Mouse (Mus musculus) midbrain, postnatal 0 days (tissue): ENCODE data around the gene Slc2a1. TPM values are rescaled to one million over a fixed set of nuclear protein-coding genes. Genes with fewer than 3 reads are reported as not detected.

Experiments
- ATAC-seq: fragments of 200-750 bp; cut with Nextera tagmentation; 2 replicates; pipeline ENCODE4 v1.8.0; 2017; ENCODE audit warnings: moderate number of reproducible peaks, mild to moderate bottlenecking, moderate TSS enrichment, moderate library complexity; ENCODE audit not compliant: low FRiP score
- DNase-seq: peaks from one replicate; pipeline ENCODE4 v3.0.0-alpha.2; 2015; ENCODE audit warnings: low spot score
- H3K27ac ChIP-seq: fragments of 300-500 bp; sonication (generic); 2 replicates; pipeline ENCODE4 v1.5.1; 2014; ENCODE audit warnings: low read depth, mild to moderate bottlenecking, low read length, mixed read lengths
- H3K27me3 ChIP-seq: fragments of 300-500 bp; sonication (generic); 2 replicates; pipeline ENCODE4 v1.6.1; 2014; ENCODE audit warnings: low read length, control low read depth, mixed read lengths; ENCODE audit not compliant: insufficient read depth
- H3K36me3 ChIP-seq: fragments of 300-500 bp; sonication (generic); 2 replicates; pipeline ENCODE4 v1.6.1; 2014; ENCODE audit warnings: low read length, control low read depth, mixed read lengths; ENCODE audit not compliant: insufficient read depth
- H3K4me1 ChIP-seq: fragments of 300-500 bp; sonication (generic); 2 replicates; pipeline ENCODE4 v1.6.1; 2014; ENCODE audit warnings: mild to moderate bottlenecking, control low read depth, antibody characterized with exemption, low read length, mixed read lengths; ENCODE audit not compliant: insufficient read depth
- H3K4me2 ChIP-seq: fragments of 300-500 bp; sonication (generic); 2 replicates; pipeline ENCODE4 v1.6.1; 2014; ENCODE audit warnings: low read depth, mild to moderate bottlenecking, low read length, mixed read lengths; ENCODE audit not compliant: poor library complexity, severe bottlenecking
- H3K4me3 ChIP-seq: fragments of 300-500 bp; sonication (generic); 2 replicates; pipeline ENCODE4 v1.5.1; 2014; ENCODE audit warnings: low read depth, mild to moderate bottlenecking, low read length, moderate library complexity
- H3K9ac ChIP-seq: fragments of 300-500 bp; sonication (generic); replicated peaks from 2 replicates; pipeline ENCODE4 v1.6.1; 2014; ENCODE audit warnings: mild to moderate bottlenecking, low read length, moderate library complexity, mixed read lengths; ENCODE audit not compliant: poor library complexity, severe bottlenecking
- H3K9me3 ChIP-seq: fragments of 300-500 bp; sonication (generic); 2 replicates; pipeline ENCODE4 v1.6.1; 2016; ENCODE audit warnings: low read length, control low read depth
- CTCF ChIP-seq: IDR thresholded peaks from 2 replicates; pipeline ENCODE4 v1.5.1; 2016; ENCODE audit warnings: antibody characterized with exemption, mild to moderate bottlenecking
- WGBS: fragments of 180-500 bp; shearing (Covaris S2); extraction: QIAGEN DNeasy Blood & Tissue Kit; methylation state at CpG from one replicate; pipeline ENCODE4 v1.1.7; 2014; 5-methylcytosine and 5-hydroxymethylcytosine counted together
- polyA plus RNA-seq: library from polyadenylated mRNA; unstranded; fragments of >200 nt; fragmentation: Nextera tagmentation; extraction: Ambion mirVana; gene quantifications from 2 replicates; pipeline ENCODE4 v1.2.1, GENCODE M21; 2015
- total RNA-seq: library from RNA; depleted of rRNA; stranded (reverse); fragments of >200 nt; gene quantifications from 2 replicates; pipeline ENCODE4 v1.2.3, GENCODE M21; 2014

Gene Slc2a1
- total and polyA plus RNA-seq, 2 experiments from 2014 or later = 43.1 to 104 TPM

GRCm38 (mm10) chr4:119088424-119088823 is 20.1 kb upstream of the Slc2a1 start:
- H3K4me1 ChIP-seq = no peaks in the 10 kb centered on the region
- WGBS = 70% methylated on average over 2 of the region's 2 CpGs
- no peak overlapping the region for H3K4me3 ChIP-seq
- no peak overlapping the region for H3K4me2 ChIP-seq
- no peaks in the 10 kb centered on the region for H3K9me3 ChIP-seq
- no peak for TF ChIP-seq CTCF
- H3K27ac ChIP-seq = no peak overlapping the region
- DNase-seq (no peak), ATAC-seq (no peak)
- H3K27me3 ChIP-seq = no peaks in the 10 kb centered on the region
- H3K9ac ChIP-seq = no peak overlapping the region
- no peaks in the 10 kb centered on the region for H3K36me3 ChIP-seq

DNA sequence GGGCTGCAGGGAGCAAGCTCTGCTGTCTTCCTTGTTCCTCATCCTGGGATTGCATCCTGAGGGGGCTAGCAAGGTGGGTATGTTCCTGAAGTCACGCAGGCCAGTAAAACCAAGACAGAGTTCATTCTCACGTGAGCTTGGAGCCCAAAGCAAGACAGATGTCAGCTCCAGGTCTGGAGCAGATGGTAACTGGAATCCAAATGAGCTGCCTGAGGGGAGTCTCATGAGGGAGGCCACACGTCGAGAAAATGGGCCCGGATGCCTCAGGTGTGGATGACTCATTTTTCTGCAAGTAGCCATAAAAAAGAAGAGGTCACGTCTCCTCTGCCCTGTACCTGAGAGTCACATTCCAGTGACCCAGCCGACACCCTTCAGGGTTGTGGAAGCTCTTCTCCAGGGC is 14.6 kb upstream of the Slc2a1 start:
- H3K9ac ChIP-seq = no peak overlapping the region
- H3K4me3 ChIP-seq = no peak overlapping the region
- H3K27me3 ChIP-seq = no peaks in the 10 kb centered on the region
- no peaks in the 10 kb centered on the region for H3K4me1 ChIP-seq
- no peaks in the 10 kb centered on the region for H3K9me3 ChIP-seq
- no peaks in the 10 kb centered on the region for H3K36me3 ChIP-seq
- 77% methylated on average over 7 of the region's 7 CpGs for WGBS
- no peak overlapping the region for H3K27ac ChIP-seq
- no peak overlapping the region for H3K4me2 ChIP-seq
- TF ChIP-seq CTCF = no peak
- ATAC-seq (no peak), DNase-seq (no peak)

GRCm38 (mm10) chr4:119094987-119095386 is 13.5 kb upstream of the Slc2a1 start:
- no peak for TF ChIP-seq CTCF
- Histone ChIP-seq H3K27me3 (no peaks in the 10 kb centered on the region), H3K36me3 (no peaks in the 10 kb centered on the region), H3K27ac (no peak overlapping the region), H3K9ac (no peak overlapping the region), H3K4me1 (no peaks in the 10 kb centered on the region), H3K4me3 (no peak overlapping the region), H3K4me2 (no peak overlapping the region), H3K9me3 (no peaks in the 10 kb centered on the region)
- WGBS = 43% methylated on average over 4 of the region's 4 CpGs
- ATAC-seq = no peak
- DNase-seq = no peak

DNA sequence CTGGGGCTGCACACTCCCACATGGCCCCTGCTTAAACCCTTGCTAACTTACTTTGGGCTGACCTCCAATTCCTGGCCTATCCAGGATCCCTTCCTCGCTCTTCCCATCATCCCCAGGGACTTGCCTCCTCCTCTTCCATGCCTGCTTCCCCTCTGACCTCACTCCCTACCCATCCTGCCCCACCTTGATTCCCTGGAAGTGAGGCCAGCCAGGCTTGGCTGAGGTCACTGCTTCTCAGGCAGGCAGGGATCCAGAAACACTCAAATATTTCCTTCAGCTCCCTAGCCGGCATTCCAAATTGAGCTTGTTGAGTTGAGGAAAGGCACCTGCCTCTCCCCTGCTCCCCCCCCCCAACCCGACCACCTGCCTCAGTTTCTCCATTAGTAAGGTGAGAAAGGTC is 12.1 kb upstream of the Slc2a1 start:
- no peak for ATAC-seq
- H3K4me3 ChIP-seq = no peak overlapping the region
- no peaks in the 10 kb centered on the region for H3K27me3 ChIP-seq
- H3K27ac ChIP-seq = no peak overlapping the region
- no peak for TF ChIP-seq CTCF
- WGBS = 79% methylated on average over 3 of the region's 3 CpGs
- H3K9me3 ChIP-seq = no peaks in the 10 kb centered on the region
- no peaks in the 10 kb centered on the region for H3K36me3 ChIP-seq
- no peak overlapping the region for H3K9ac ChIP-seq
- no peaks in the 10 kb centered on the region for H3K4me1 ChIP-seq
- DNase-seq = no peak
- H3K4me2 ChIP-seq = no peak overlapping the region

GRCm38 (mm10) chr4:119097421-119097820 is 11.1 kb upstream of the Slc2a1 start:
- no peak for ATAC-seq
- H3K36me3 ChIP-seq = no peaks in the 10 kb centered on the region
- H3K27me3 ChIP-seq = no peaks in the 10 kb centered on the region
- no peaks in the 10 kb centered on the region for H3K4me1 ChIP-seq
- H3K9me3 ChIP-seq = no peaks in the 10 kb centered on the region
- TF ChIP-seq CTCF = no peak
- no peak overlapping the region for H3K27ac ChIP-seq
- no peak overlapping the region for H3K9ac ChIP-seq
- DNase-seq = no peak
- no peak overlapping the region for H3K4me3 ChIP-seq
- WGBS = 95% methylated on average over 4 of the region's 4 CpGs
- H3K4me2 ChIP-seq = no peak overlapping the region

GRCm38 (mm10) chr4:119098216-119099210 is 10.0 kb upstream of the Slc2a1 start:
- no peaks in the 10 kb centered on the region for H3K4me1 ChIP-seq
- no peak overlapping the region for H3K4me3 ChIP-seq
- no peaks in the 10 kb centered on the region for H3K9me3 ChIP-seq
- H3K27me3 ChIP-seq = no peaks in the 10 kb centered on the region
- H3K9ac ChIP-seq = no peak overlapping the region
- ATAC-seq (no peak), DNase-seq (no peak)
- TF ChIP-seq CTCF = no peak
- WGBS = 59% methylated on average over 8 of the region's 8 CpGs
- no peak overlapping the region for H3K27ac ChIP-seq
- H3K36me3 ChIP-seq = no peaks in the 10 kb centered on the region
- no peak overlapping the region for H3K4me2 ChIP-seq
